Mouse (Mus musculus) urinary bladder, postnatal 36 days (tissue): ENCODE data around the gene Nkx6-1.

Source experiments
- DNase-seq, 2 experiments: peaks; one replicate each; pipeline ENCODE4 v3.0.0; 2022; ENCODE audit warnings: low spot score in 2 of 2, mixed read lengths in 1 of 2

Gene Nkx6-1

GRCm38 (mm10) chr5:101664945-101665615, at the start of gene Nkx6-1:
Nkx6-1 (minus strand) TSS chr5:101664996.
- peak; percentile 26 to 63 for DNase-seq

DNA sequence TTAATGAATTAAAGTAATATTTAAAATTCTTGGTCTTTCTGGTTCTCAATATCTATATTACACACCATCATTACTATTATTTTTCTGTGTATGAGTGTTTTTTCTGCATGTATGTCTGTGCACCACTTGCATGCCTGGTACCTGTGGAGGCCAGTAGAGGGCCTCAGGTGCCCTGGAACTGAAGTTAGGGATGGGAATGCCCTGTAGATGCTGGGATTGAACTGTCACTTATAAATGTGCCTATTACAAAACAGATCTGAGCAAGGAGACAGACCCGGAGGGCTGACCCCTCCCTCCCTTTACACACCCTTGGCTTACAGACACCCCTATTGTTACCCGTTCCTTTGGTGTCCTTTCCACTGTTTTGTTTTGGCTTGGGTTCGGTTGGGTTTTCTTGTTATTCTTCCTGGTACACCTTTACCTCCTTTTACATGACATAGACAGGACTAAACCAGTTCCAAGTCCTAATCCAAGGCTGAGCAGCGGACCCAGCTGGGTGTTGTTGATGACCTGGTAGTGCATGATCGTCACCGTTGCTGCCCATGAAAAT, 48.3 kb upstream of the Nkx6-1 start:
- no peak for DNase-seq

DNA sequence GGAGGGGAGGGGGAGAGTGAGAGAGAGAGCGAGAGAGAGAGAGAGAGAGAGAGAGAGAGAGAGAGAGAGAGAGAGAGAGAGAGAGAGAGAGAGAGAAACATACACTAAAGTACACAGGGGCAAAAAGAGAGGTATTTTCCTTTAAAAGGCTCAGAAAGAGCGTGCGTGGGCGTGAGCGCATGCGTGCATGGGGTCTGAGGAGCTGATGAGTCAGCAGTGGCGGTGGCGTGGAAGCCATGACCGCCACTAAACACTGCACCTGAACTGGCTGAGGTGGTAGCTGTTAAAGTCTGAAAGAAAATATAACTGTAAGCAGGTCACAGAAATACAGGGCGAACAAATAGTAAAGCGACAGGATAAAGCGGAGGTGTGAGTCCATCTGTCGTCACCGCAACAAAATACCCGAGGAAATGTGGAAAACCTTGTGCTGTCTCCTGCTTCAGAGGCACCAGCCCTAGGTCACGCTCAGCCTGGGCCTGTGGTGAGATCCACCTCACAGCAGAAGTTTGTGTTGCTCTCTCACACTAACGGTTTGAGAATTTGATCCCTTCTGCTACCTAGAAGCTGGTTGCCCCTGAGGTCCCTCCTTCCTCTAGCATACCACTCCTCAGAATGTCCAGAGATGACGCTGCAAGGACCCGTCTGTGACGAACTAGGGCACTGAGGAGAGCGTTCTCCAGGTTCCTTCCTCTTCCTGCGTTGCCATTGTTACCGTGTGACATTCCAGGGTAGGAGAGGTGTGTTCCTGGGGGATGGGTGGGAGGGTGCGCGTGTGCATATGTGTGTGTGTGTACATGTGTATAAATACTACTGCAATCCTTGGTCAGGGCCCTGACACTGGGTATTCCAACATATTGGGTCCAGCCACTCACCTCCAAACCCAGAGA, 38.8 kb upstream of the Nkx6-1 start:
- no peak for DNase-seq

GRCm38 (mm10) chr5:101702636-101703035, 37.8 kb upstream of the Nkx6-1 start:
- DNase-seq: no peak

- DNase-seq: no peak
These were observed 35.8 kb upstream of the Nkx6-1 start for GRCm38 (mm10) chr5:101700607-101701006.

DNA sequence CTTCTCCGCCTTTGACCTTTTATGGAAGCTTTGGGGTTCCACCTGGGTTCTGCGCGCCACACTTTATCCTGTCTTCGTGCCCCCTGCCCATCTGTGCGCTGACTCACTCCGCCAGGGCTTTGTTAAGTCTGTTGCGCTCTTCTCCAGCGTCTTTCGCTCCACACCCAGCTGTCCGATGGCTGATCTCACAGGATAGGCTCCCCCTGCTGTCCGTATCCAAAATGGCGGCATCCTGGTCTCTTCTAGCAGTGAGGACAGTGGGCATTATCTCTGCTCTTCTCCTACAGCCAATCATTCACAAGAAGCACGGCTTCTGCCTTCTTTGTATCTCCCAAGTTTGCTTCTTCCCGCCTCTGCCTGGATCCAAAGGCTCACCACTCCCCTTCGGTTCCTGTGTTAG, 23.8 kb upstream of the Nkx6-1 start:
- no peak for DNase-seq

DNA sequence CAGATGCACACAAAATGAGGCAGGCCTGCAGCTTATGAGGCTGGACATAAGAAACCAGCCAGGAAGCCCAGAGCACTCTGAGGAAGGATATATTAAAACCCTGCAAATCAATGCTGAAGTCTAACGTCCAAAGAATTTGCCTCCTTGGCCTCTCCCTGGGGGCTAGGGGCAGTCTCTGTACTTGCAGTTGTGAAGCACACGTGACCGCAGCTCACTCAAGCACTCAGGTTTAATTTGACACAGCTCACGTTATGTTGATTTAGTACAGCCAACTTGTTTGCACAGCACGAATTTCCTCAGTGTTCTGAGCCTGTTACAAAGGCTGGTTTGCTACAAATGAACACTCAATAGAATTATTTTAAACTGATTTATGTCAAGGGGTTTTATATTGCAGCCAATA, 18.5 kb upstream of the Nkx6-1 start:
- no peak for DNase-seq

DNA sequence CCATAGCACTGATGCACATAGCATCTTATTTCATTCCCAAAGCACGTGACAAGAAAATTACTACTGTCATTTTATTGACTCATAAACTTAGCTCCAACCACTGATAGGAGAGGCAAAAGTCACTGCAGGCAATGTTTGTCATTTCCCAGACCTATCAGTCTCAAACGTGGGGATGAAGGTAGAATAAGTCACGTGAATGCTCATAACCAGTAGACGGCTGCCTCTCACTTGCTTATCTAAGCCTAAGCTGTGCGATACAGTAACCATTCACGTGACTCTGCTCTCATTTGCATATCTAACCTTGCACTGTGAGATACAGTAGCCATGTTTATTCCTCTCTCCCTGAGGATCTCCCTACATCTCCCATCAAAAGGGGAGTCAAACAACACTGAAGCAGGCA, 15.5 kb upstream of the Nkx6-1 start:
- DNase-seq: no peak

DNA sequence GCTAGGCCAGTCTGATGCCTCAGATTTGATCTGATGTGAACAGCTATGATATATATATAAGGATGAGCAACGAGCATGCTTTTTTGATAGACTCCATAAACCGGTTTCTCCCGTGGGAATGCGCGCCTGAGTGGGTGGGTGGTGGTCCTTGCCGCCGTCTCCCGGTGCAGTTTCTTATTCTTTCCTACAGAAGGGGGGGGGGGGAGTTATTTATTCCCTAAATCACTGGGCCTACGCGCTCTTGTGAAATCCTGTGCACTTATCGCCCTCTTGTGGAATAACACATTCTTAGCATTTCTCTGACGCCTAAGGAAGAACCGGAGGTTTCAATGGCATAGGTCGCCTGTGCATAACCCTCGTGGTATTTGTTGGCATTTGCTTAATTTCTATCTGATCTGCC, 4.6 kb upstream of the Nkx6-1 start:
- peak in 1 of 2 experiments; percentile 5 for DNase-seq

GRCm38 (mm10) chr5:101668475-101668874, 3.7 kb upstream of the Nkx6-1 start:
- DNase-seq: no peak

DNA sequence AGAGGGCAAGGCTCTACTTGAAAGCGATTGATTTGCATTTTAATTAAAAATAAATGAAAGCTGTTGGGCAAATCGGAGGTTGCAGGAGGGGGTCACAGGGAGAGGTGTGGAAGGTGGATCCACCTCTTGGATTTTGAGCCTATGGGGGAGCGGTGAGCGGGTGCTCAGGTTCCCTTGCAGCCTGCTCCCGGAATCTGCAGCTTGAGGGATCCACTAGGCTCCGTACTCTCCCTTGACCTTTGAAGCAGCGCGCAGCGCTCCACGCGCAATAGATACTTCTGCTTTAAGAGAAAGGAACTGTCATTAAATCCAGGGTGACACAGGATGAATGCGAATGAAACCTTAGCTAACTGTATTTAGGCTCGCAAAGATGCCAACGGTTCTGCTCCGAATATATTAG, 3.2 kb upstream of the Nkx6-1 start:
- DNase-seq: no peak

DNA sequence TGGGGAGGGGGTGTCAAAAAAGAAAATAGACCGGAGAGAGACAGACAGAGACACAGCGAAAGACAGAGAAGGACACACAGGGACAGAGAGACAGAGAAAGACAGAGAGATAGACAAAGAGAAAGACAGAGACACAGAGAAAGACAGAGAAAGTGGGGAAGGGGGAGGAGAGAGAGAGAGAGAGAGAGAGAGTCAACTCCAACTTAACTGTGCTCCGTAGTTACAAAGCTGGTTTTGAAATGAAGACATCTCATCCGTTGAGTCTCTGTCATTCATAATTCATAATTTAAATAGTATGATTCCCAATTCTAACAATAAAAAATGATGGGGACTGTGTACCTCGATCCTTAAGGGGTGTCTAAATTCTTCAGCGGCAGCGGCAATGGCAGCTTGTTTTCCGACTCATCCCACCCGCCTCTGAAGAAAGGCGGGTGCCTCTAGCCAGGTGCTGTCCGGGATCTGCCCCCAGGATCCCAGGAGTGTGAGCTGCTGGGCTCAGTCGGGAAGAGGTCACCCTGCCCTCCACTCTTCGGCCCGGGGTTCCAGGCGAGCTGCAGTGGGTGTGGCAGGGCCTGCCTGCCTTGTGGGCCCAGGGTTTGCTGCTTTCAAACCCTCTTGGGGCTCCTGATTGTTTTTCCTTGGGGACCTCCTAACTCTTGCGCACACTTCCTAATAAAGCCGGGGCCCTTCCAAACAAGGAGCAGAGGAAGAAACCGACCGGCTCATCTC, 2.6 kb upstream of the Nkx6-1 start:
- DNase-seq: no peak

- DNase-seq: no peak
These were observed 1.9 kb upstream of the Nkx6-1 start for GRCm38 (mm10) chr5:101666713-101667112.

- DNase-seq: no peak
These were observed 1.3 kb upstream of the Nkx6-1 start for GRCm38 (mm10) chr5:101666091-101666490.

DNA sequence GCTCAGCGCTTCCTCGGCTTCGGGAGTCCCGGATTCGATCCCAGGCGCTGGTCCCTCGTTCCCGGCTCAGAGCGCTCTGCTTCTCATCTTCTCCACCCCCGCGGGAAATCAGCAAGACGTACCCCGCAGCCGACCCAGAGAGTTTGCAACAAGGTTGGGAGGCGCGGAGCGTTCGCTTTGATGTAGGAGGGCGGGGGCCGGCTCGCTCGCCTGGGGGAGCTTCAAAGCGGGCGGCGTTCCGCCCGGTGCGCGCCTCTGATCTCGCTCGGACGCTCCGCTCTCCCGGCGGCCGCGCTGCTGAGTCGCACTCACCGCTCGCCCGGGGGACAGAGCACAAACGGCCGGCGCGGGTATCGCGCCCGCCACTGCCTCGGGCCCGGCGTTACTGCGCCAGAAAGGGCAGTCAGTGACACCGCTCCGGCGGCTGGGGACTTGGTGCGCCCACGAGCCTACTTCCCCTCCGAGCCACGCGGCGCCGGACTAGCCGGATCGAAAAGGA, 324 bp downstream of the Nkx6-1 start:
- peak in 1 of 2 experiments; percentile 2 for DNase-seq

DNA sequence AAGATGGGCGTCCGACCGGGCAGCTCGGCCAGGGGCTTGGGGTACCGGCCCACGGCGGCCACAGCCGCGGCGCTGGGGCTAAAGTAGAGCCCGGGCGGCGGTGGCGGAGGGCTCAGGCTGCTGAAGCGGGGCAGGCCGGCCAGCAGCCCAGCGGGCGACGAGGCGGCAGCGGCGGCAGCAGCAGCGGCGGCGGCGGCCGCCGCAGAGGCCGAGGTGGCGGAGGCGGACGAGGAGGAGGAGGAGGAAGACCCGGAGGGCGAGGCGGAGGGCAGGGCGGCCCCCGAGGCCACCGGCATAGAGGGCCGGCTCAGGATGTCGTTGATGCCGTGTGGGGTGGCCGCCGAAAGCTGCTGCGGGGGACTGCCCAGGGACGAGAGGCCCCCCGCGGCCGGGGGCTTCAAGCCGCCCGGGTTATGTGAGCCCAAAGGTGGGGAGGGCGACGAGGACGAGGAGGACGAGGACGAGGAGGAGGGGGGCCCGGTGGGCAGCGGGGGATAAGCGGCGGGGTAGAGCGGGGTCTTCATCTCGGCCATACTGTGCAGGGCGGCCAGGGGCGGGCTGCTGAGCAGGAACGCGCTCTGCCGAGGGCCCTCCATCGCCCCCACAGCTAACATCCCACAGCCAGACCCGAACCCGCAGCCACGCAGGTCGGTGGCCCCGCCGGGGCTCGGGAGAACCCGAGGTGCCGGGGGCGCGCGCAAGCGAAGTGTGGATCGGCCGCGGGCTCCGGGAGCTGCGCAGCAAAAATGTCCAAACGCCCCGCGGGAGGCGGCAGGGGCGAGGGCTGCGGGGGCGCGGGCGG, 974 bp downstream of the Nkx6-1 start:
- peak in 1 of 2 experiments; percentile 1 for DNase-seq

GRCm38 (mm10) chr5:101663176-101663575, 1.6 kb downstream of the Nkx6-1 start:
- peak in 1 of 2 experiments; percentile 48 for DNase-seq

DNA sequence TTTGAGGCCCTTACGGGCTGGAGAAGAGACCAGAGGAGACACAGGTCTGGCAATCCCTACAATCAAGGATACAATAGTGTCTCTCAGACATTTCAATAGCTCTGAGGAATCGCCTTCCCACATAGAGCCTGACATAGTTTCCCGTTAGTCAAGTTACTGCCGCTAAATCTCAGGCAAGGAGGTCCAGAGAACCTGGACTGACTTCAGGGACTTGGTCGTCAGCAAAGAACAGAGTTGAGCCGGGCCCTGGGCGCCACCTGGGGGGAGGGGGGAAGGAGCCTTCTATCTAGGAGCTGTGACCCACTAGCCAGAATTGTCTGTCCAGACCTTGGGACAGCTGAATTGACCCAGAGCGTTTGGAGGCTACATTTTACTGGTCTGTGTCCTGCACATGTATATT, 2.3 kb downstream of the Nkx6-1 start:
- DNase-seq: no peak

GRCm38 (mm10) chr5:101661561-101662211, 3.1 kb downstream of the Nkx6-1 start:
- DNase-seq: no peak

DNA sequence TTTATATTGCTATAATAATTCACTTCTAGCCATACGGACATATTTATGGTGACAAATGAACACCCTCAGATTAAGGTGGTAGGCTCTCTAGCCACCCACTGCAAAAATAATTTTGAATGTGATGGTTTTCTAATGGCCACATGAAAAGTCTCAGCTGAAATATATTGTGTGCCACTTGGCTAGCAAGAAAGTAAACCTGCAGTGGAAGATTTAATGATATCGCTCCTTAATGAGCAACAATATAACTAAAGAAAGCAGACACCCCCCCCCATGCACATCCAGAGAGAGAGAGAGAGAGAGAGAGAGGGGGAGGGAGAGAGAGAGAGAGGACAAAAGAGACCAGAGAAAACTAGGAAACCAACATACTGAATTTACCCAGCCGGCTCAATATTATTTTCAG, 4.1 kb downstream of the Nkx6-1 start:
- no peak for DNase-seq
